20 mouse cellular contexts compared by ENCODE assay signal in genomic region chr3:107183178-107183577, GRCm38 (mm10). TPM values are rescaled to one million over a fixed set of nuclear protein-coding genes. Genes with fewer than 3 reads are reported as not detected.
DNase-seq lines count a peak whose midpoint lies in the region; ATAC-seq and TF ChIP-seq lines count a peak whose summit lies in the region.
"Had no signal": no experiment of that assay in that cellular context is flagged by ENCODE, and none has a peak within 500 bp of the region (broad histone marks: within the 10 kb centered on the region; RNA-seq: fewer than 3 reads in every experiment).

No protein-coding gene starts in this region.

- 81% methylated on average over 3 of the region's 3 CpGs for WGBS in heart, embryonic 11.5 days (ENCODE audit: insufficient replicate concordance)

- H3K9ac ChIP-seq in heart, embryonic 11.5 days (ENCODE audit: low read depth, low read length) = no peak overlapping the region
- H3K9ac ChIP-seq: forebrain, embryonic 13.5 days; limb, embryonic 15.5 days; liver, postnatal 0 days had no signal

- H3K27ac ChIP-seq in heart, embryonic 11.5 days (ENCODE audit: low read depth, low read length) = no peak overlapping the region
- H3K27ac ChIP-seq: forebrain, embryonic 13.5 days; left cerebral cortex, adult 2 months; limb, embryonic 15.5 days had no signal

- TF ChIP-seq POLR2A in brain, embryonic 14.5 days (IDR thresholded peaks at IDR 0.05; ENCODE audit: borderline replicate concordance, extremely low read depth, insufficient read depth, insufficient read length, poor library complexity, severe bottlenecking) = no peak

- H3K36me3 ChIP-seq in heart, embryonic 11.5 days (ENCODE audit: control insufficient read depth, insufficient read depth, low read length) = no peaks in the 10 kb centered on the region
- H3K36me3 ChIP-seq: limb, embryonic 15.5 days had no signal

- H3K27me3 ChIP-seq in heart, embryonic 11.5 days (ENCODE audit: control insufficient read depth, insufficient read depth, low read length) = no peaks in the 10 kb centered on the region
- H3K27me3 ChIP-seq: forebrain, embryonic 13.5 days; limb, embryonic 15.5 days had no signal

- no peak overlapping the region for H3K4me3 ChIP-seq in heart, embryonic 11.5 days (ENCODE audit: low read depth, low read length)
- H3K4me3 ChIP-seq: forebrain, embryonic 13.5 days; left cerebral cortex, adult 2 months; limb, embryonic 15.5 days; myocyte had no signal

- no peak for ATAC-seq in cerebellum, adult (ENCODE audit: insufficient number of reproducible peaks, low FRiP score, low TSS enrichment)
- no peak for ATAC-seq in heart, embryonic 11.5 days (replicated peaks; ENCODE audit: insufficient number of reproducible peaks, low FRiP score, low TSS enrichment)
- ATAC-seq: activated CD4-positive, CD25-positive, alpha-beta regulatory T cell, adult 4 months; forebrain, embryonic 13.5 days; liver, postnatal 0 days had no signal

- no peak for TF ChIP-seq CTCF in brain, embryonic 14.5 days (IDR thresholded peaks at IDR 0.05; ENCODE audit: borderline replicate concordance, extremely low read depth, insufficient read depth, insufficient read length)

- H3K9me3 ChIP-seq in heart, embryonic 11.5 days (replicated peaks; ENCODE audit: control insufficient read depth, low read length) = no peaks in the 10 kb centered on the region
- H3K9me3 ChIP-seq: forebrain, embryonic 13.5 days; limb, embryonic 15.5 days had no signal

- peak; percentile 48 to 62 for DNase-seq in cerebellum, postnatal 10 days
- DNase-seq in heart, adult 8-10 months (ENCODE audit: low spot score) = peak; percentile 31
- peak; percentile 27 for DNase-seq in lung, postnatal 10 days
- DNase-seq in lung, adult 18-20 months = no peak
- peak; percentile 31 for DNase-seq in brain, embryonic 14.5 days (ENCODE audit: low read depth)
- DNase-seq in embryo, embryonic 11 days = no peak
- DNase-seq: cerebellum, adult 11-12 months; liver, postnatal 0 days; right cerebral cortex, postnatal 25 days; thymus, adult 18-20 months had no signal

- H3K4me1 ChIP-seq in heart, embryonic 11.5 days (ENCODE audit: control insufficient read depth, insufficient read depth, low read length) = no peaks in the 10 kb centered on the region
- H3K4me1 ChIP-seq: forebrain, embryonic 13.5 days; limb, embryonic 15.5 days had no signal

- H3K4me2 ChIP-seq in heart, embryonic 11.5 days = no peak overlapping the region
- H3K4me2 ChIP-seq: forebrain, embryonic 13.5 days; limb, embryonic 15.5 days had no signal

RNA-seq across cellular contexts. Expression of gene Kcna10, which starts 0.3 kb away (rescaled TPM):
- not detected for total RNA-seq in heart, adult 8-10 months (2022)
- polyA plus RNA-seq in heart, embryonic 11.5 days (2014; fragmentation: Nextera tagmentation; extraction: Ambion mirVana) = not detected in 2 replicates
- not detected in 2 replicates for polyA plus RNA-seq in brain, embryonic 14.5 days (2012; rRNA removed)
- total RNA-seq: layer of hippocampus, adult 18-20 months had no signal
- polyA plus RNA-seq: activated CD4-positive, CD25-positive, alpha-beta regulatory T cell, adult 4 months; forebrain, embryonic 13.5 days; heart, embryonic 16.5 days; liver, postnatal 0 days; myocyte; urinary bladder, adult 2 months had no signal

RNA-seq across cellular contexts. Expression of gene Cym, which starts 38.4 kb away (rescaled TPM):
- not detected for total RNA-seq in heart, adult 8-10 months (2022)
- polyA plus RNA-seq in heart, embryonic 11.5 days (2014; fragmentation: Nextera tagmentation; extraction: Ambion mirVana) = 0.17 TPM in 1 of 2 replicates, not detected in the other
- polyA plus RNA-seq in brain, embryonic 14.5 days (2012; rRNA removed) = 0.64 and 0.90 TPM in 2 replicates
- total RNA-seq: layer of hippocampus, adult 18-20 months; left cerebral cortex, adult 2 months had no signal
- polyA plus RNA-seq: urinary bladder, adult 2 months had no signal

RNA-seq across cellular contexts. Expression of gene A630076J17Rik, which starts 47.2 kb away (rescaled TPM):
- not detected for total RNA-seq in heart, adult 8-10 months (2022)
- not detected in 2 replicates for polyA plus RNA-seq in heart, embryonic 11.5 days (2014; fragmentation: Nextera tagmentation; extraction: Ambion mirVana)
- not detected in 2 replicates for polyA plus RNA-seq in brain, embryonic 14.5 days (2012; rRNA removed)
- total RNA-seq: layer of hippocampus, adult 18-20 months; left cerebral cortex, adult 2 months had no signal
- polyA plus RNA-seq: activated CD4-positive, CD25-positive, alpha-beta regulatory T cell, adult 4 months; forebrain, embryonic 13.5 days; limb, embryonic 15.5 days; myocyte; urinary bladder, adult 2 months had no signal

RNA-seq across cellular contexts. Expression of gene Prok1, which starts 56.3 kb away (rescaled TPM):
- total RNA-seq in heart, adult 8-10 months (2022) = not detected
- not detected in 2 replicates for polyA plus RNA-seq in heart, embryonic 11.5 days (2014; fragmentation: Nextera tagmentation; extraction: Ambion mirVana)
- polyA plus RNA-seq in brain, embryonic 14.5 days (2012; rRNA removed) = 0.53 and 0.78 TPM in 2 replicates
- total RNA-seq: left cerebral cortex, adult 2 months had no signal
- polyA plus RNA-seq: forebrain, embryonic 13.5 days; heart, embryonic 16.5 days had no signal

Comparison
In these comparisons a context has a peak if more than half of its experiments do, and no peak if none do; other contexts are left out.
1. DNase-seq: peak in cerebellum, postnatal 10 days (2 of 2), heart, adult 8-10 months (single experiment), lung, postnatal 10 days (single experiment) and brain, embryonic 14.5 days (single experiment); none in lung, adult 18-20 months (0 of 2) and embryo, embryonic 11 days (single experiment).